Mouse (Mus musculus) liver, embryonic 14.5 days (tissue): ENCODE results near the gene Il10.

ENCODE experiments used
- CTCF ChIP-seq: IDR thresholded peaks from 2 replicates; pipeline ENCODE4 v1.5.1; 2016; ENCODE audit warnings: antibody characterized with exemption, low read depth, control low read depth
- EP300 ChIP-seq: IDR thresholded peaks from 2 replicates; pipeline ENCODE4 v1.6.1; 2016; ENCODE audit warnings: antibody characterized with exemption, low read depth

- TF ChIP-seq CTCF (no peak), EP300 (no peak)
Measured at GRCm38 (mm10) chr1:131015281-131015680, 4.4 kb upstream of the Il10 start.
